12 mouse cellular contexts compared by ENCODE assay signal in genomic region chr10:25198048-25198447, GRCm38 (mm10).
DNase-seq lines count a peak whose midpoint lies in the region; ATAC-seq and TF ChIP-seq lines count a peak whose summit lies in the region.
"Had no signal": no experiment of that assay in that cellular context is flagged by ENCODE, and none has a peak within 500 bp of the region (broad histone marks: within the 10 kb centered on the region; RNA-seq: fewer than 3 reads in every experiment).

No protein-coding gene starts in this region.

- H3K27me3 ChIP-seq in forebrain, embryonic 16.5 days (replicated peaks; ENCODE audit: control insufficient read depth, insufficient read depth, low read length): no peaks in the 10 kb centered on the region
- no peaks in the 10 kb centered on the region for H3K27me3 ChIP-seq in forebrain, embryonic 13.5 days
- no peaks in the 10 kb centered on the region for H3K27me3 ChIP-seq in hindbrain, embryonic 13.5 days
- H3K27me3 ChIP-seq in hindbrain, embryonic 11.5 days (ENCODE audit: control insufficient read depth, insufficient read depth, low read length): no peaks in the 10 kb centered on the region
- no peaks in the 10 kb centered on the region for H3K27me3 ChIP-seq in neural tube, embryonic 14.5 days (ENCODE audit: control insufficient read depth, insufficient read depth, low read length)
- H3K27me3 ChIP-seq: limb, embryonic 12.5 days had no signal

- H3K36me3 ChIP-seq in forebrain, embryonic 16.5 days (ENCODE audit: control insufficient read depth, insufficient read depth): no peaks in the 10 kb centered on the region
- H3K36me3 ChIP-seq in forebrain, embryonic 13.5 days (ENCODE audit: poor library complexity, severe bottlenecking): no peaks in the 10 kb centered on the region
- H3K36me3 ChIP-seq in hindbrain, embryonic 13.5 days: no peaks in the 10 kb centered on the region
- H3K36me3 ChIP-seq in hindbrain, embryonic 11.5 days (ENCODE audit: control insufficient read depth, insufficient read depth, low read length): no peaks in the 10 kb centered on the region
- H3K36me3 ChIP-seq in neural tube, embryonic 14.5 days (ENCODE audit: control insufficient read depth, insufficient read depth, low read length): no peaks in the 10 kb centered on the region
- H3K36me3 ChIP-seq: G1E; limb, embryonic 12.5 days had no signal

- peak overlapping the region; percentile 67 for H3K4me2 ChIP-seq in forebrain, embryonic 16.5 days (ENCODE audit: low read length)
- no peak overlapping the region for H3K4me2 ChIP-seq in forebrain, embryonic 13.5 days
- H3K4me2 ChIP-seq in hindbrain, embryonic 13.5 days: peak overlapping the region; percentile 76
- no peak overlapping the region for H3K4me2 ChIP-seq in hindbrain, embryonic 11.5 days (replicated peaks; ENCODE audit: low read depth, low read length)
- peak overlapping the region; percentile 71 for H3K4me2 ChIP-seq in neural tube, embryonic 14.5 days (ENCODE audit: low read depth, low read length)
- H3K4me2 ChIP-seq: limb, embryonic 12.5 days had no signal

- ATAC-seq in forebrain, embryonic 16.5 days: no peak
- ATAC-seq in forebrain, embryonic 13.5 days: no peak
- no peak for ATAC-seq in hindbrain, embryonic 13.5 days (ENCODE audit: low FRiP score)
- no peak for ATAC-seq in hindbrain, embryonic 11.5 days (ENCODE audit: low FRiP score)
- ATAC-seq in neural tube, embryonic 14.5 days (ENCODE audit: low read depth): no peak

- H3K9me3 ChIP-seq in forebrain, embryonic 16.5 days (ENCODE audit: control insufficient read depth, low read length): no peaks in the 10 kb centered on the region
- no peaks in the 10 kb centered on the region for H3K9me3 ChIP-seq in forebrain, embryonic 13.5 days (replicated peaks)
- H3K9me3 ChIP-seq in hindbrain, embryonic 13.5 days: no peaks in the 10 kb centered on the region
- H3K9me3 ChIP-seq in hindbrain, embryonic 11.5 days (ENCODE audit: control insufficient read depth, low read length): no peaks in the 10 kb centered on the region
- no peaks in the 10 kb centered on the region for H3K9me3 ChIP-seq in neural tube, embryonic 14.5 days (ENCODE audit: control insufficient read depth, low read length)
- H3K9me3 ChIP-seq: G1E; limb, embryonic 12.5 days had no signal

- TF ChIP-seq CTCF in cortical plate, adult 2 months (IDR thresholded peaks at IDR 0.05; ENCODE audit: extremely low read depth, insufficient read depth, low read length): no peak

- TF ChIP-seq POLR2A in cortical plate, adult 2 months (IDR thresholded peaks at IDR 0.05; ENCODE audit: extremely low read depth, insufficient read depth, low read length): no peak

- H3K27ac ChIP-seq in forebrain, embryonic 16.5 days (ENCODE audit: low read length): no peak overlapping the region
- no peak overlapping the region for H3K27ac ChIP-seq in forebrain, embryonic 13.5 days
- H3K27ac ChIP-seq in hindbrain, embryonic 13.5 days: no peak overlapping the region
- no peak overlapping the region for H3K27ac ChIP-seq in hindbrain, embryonic 11.5 days (ENCODE audit: low read depth, low read length)
- H3K27ac ChIP-seq in cortical plate, adult 2 months (ENCODE audit: insufficient read depth, low read length): no peak overlapping the region
- no peak overlapping the region for H3K27ac ChIP-seq in neural tube, embryonic 14.5 days (ENCODE audit: low read depth, low read length)
- H3K27ac ChIP-seq: limb, embryonic 12.5 days; macrophage had no signal

- no peak overlapping the region for H3K9ac ChIP-seq in forebrain, embryonic 16.5 days (replicated peaks; ENCODE audit: low read depth, low read length)
- no peak overlapping the region for H3K9ac ChIP-seq in forebrain, embryonic 13.5 days
- no peak overlapping the region for H3K9ac ChIP-seq in hindbrain, embryonic 13.5 days
- H3K9ac ChIP-seq in hindbrain, embryonic 11.5 days (ENCODE audit: low read depth, low read length): no peak overlapping the region
- no peak overlapping the region for H3K9ac ChIP-seq in neural tube, embryonic 14.5 days (replicated peaks; ENCODE audit: low read depth, low read length)
- H3K9ac ChIP-seq: limb, embryonic 12.5 days had no signal

- H3K4me1 ChIP-seq in forebrain, embryonic 16.5 days (replicated peaks; ENCODE audit: control insufficient read depth, insufficient read depth, low read length): peaks cover 4% of the 10 kb centered on the region; the same call in 1 of the 2 replicates
- peaks cover 10% of the 10 kb centered on the region; the same call in 1 of the 2 replicates for H3K4me1 ChIP-seq in forebrain, embryonic 13.5 days
- peaks cover 15% of the 10 kb centered on the region for H3K4me1 ChIP-seq in hindbrain, embryonic 13.5 days (replicated peaks)
- H3K4me1 ChIP-seq in hindbrain, embryonic 11.5 days (replicated peaks; ENCODE audit: control insufficient read depth, insufficient read depth, low read length): no peaks in the 10 kb centered on the region
- peaks cover 3% of the 10 kb centered on the region for H3K4me1 ChIP-seq in cortical plate, adult 2 months (ENCODE audit: control insufficient read depth, insufficient read depth, low read length)
- H3K4me1 ChIP-seq in neural tube, embryonic 14.5 days (ENCODE audit: control insufficient read depth, insufficient read depth, low read length): no peaks in the 10 kb centered on the region

- no peak overlapping the region for H3K4me3 ChIP-seq in forebrain, embryonic 16.5 days (replicated peaks; ENCODE audit: low read length)
- H3K4me3 ChIP-seq in forebrain, embryonic 13.5 days: no peak overlapping the region
- H3K4me3 ChIP-seq in hindbrain, embryonic 13.5 days: 0 out of 2 replicates have a peak overlapping the region, but pooled peaks have one; percentile 54
- H3K4me3 ChIP-seq in hindbrain, embryonic 11.5 days (ENCODE audit: low read depth, low read length): no peak overlapping the region
- peak overlapping the region; percentile 77 for H3K4me3 ChIP-seq in cortical plate, adult 2 months (ENCODE audit: insufficient read depth, low read length)
- H3K4me3 ChIP-seq in neural tube, embryonic 14.5 days (ENCODE audit: low read depth, low read length): 0 out of 2 replicates have a peak overlapping the region, but pooled peaks have one; percentile 42
- H3K4me3 ChIP-seq: limb, embryonic 12.5 days had no signal

- WGBS in forebrain, embryonic 16.5 days: 79% methylated on average over 9 of the region's 9 CpGs
- 79% methylated on average over 9 of the region's 9 CpGs for WGBS in forebrain, embryonic 13.5 days
- 80% methylated on average over 9 of the region's 9 CpGs for WGBS in hindbrain, embryonic 13.5 days
- 74% methylated on average over 9 of the region's 9 CpGs for WGBS in hindbrain, embryonic 11.5 days
- 73% methylated on average over 9 of the region's 9 CpGs for WGBS in neural tube, embryonic 14.5 days

- no peak for DNase-seq in hindbrain, embryonic 11.5 days (ENCODE audit: low spot score)
- DNase-seq in adrenal gland, postnatal 14 days: no peak
- no peak for DNase-seq in gastrocnemius, adult 8-10 months (ENCODE audit: low spot score in 2 of 2)
- DNase-seq: kidney, adult 8-10 months had no signal

Comparison
In these comparisons a context has a peak if more than half of its experiments do, and no peak if none do; other contexts are left out.
1. H3K4me2 ChIP-seq: peak in forebrain, embryonic 16.5 days (single experiment), hindbrain, embryonic 13.5 days (single experiment) and neural tube, embryonic 14.5 days (single experiment); none in forebrain, embryonic 13.5 days (single experiment) and hindbrain, embryonic 11.5 days (single experiment).
2. H3K4me3 ChIP-seq: peak in hindbrain, embryonic 13.5 days (single experiment), cortical plate, adult 2 months (single experiment) and neural tube, embryonic 14.5 days (single experiment); none in forebrain, embryonic 16.5 days (single experiment), forebrain, embryonic 13.5 days (single experiment) and hindbrain, embryonic 11.5 days (single experiment).